Mouse (Mus musculus) ES-CJ7 (cell line): Measurements from ENCODE around the gene Rai14.

Source experiments
- DNase-seq: peaks from one replicate; pipeline ENCODE4 v3.0.0; 2011; ENCODE audit warnings: low read depth, low spot score

Gene Rai14

GRCm38 (mm10) chr15:10690219-10690618, 24.2 kb downstream of the Rai14 start:
- no peak for DNase-seq

- no peak for DNase-seq
Measured at GRCm38 (mm10) chr15:10689304-10689703, 25.1 kb downstream of the Rai14 start.

DNA sequence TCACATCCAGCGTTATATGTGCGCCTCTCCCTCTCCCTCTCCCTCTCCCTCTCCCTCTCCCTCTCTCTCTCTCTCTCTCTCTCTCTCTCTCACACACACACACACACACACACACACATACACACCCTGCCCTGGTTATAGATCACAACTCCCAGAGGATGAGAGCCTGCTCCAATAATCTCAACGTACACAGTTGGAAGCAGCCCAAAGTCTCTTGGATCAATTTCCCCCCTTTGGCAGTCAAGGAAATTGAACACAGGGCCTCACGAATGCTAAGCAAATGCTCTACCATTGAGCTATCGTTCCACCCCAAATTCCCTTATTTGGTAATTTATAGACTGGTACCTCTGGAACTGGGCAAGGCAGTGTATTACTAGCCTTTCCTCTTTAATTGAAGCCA, 25.7 kb downstream of the Rai14 start:
- DNase-seq, result no peak

DNA sequence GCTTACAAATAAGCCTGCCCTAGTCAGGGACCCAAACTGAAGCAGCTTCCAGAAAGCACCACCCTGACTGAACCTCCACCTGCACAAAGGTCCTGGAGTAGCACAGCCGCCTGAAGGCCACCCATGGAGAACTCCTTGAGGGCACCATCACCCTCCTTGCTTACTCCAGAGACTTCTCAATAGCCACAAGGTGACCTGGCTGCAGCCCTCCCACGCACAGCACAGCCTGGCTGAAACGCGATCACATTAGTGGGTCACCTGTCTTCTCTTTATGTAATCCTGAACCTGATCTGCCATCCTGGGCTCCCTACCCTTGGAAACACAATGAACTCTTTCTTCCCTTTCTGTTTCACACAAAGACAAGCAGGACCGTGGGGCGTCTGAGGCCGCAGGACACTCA, 27.1 kb downstream of the Rai14 start:
- peak; percentile 80 for DNase-seq

DNA sequence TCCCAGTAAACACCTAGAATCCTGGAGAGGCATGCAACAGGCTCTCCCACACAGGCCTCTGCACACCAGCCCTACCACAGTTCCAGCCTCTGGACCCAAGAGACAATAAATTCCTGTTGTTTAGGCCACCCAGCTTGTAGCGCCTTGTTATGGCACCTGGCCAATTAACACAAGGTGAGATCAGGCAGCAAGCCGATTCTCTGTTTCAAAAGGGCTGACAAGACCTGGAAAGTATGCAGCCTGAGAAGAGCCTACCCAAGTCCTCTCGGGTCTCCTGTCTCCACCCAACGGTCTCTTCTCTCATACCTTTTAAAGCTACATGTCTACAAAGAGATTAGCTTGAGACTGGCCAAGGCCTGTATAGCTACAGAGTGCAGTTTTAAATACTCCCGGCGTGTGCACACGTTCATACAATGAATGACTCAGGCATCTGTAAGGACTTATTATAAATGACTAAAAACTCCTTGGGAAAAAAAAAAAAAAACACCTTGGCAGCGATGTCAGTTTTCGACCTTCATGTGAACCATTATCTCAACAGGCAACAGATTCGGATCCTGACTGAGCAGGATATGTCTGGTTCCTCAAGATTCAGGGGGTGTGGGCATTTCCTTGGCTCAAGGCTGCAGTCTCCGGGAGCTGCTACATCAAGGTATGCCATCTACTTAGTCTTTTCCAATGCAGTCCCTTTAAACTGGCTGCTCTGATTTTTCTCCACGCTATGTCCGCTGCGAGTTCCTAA, 28.6 kb downstream of the Rai14 start:
- peak; percentile 66 for DNase-seq

DNA sequence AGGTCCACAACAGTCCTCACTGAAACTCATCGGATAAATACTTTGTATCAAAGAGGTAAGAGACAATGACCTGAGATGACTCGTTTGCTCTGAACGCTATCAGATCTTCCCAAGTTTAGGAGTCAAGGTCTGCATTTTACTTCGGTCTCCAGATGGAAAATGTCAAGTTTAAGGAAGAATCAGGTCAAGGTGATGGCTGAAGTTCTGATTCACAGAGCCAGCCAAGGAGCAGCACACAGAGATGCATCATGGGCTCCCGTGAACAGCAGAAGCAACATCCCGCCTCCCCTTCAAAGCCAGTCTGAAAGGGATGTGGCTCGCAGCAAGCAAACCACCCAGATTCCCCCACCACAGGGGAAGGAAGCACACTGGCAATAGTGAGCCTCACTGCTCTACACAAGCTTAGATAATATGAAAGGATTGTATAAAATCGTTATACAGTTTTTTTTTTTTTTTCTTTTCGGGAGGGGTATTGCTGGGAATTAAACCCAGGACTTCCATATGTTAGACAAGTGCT, 30.7 kb downstream of the Rai14 start:
- DNase-seq, result no peak

- no peak for DNase-seq
Measured at GRCm38 (mm10) chr15:10680514-10680913, 33.9 kb downstream of the Rai14 start.

DNA sequence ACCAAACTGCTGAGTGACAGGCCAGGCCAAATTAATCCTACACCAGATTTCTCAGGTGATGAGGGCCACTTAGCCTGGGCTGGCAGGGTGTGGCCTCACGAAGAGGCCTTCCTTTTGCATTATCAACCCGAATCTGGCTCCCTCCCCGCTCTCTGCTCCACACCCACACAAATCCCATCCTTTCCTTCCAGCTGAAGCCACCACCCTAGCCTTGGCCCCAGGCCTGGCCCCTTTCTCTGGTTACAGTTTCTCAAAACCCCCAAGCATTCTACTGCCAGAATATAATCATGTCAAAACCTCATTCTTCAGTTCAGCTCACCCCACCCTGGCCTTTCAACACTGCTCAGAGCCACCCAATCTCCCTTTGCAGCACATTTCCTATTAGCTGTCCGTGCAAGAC, 34.9 kb downstream of the Rai14 start:
- DNase-seq, result peak; percentile 73

DNA sequence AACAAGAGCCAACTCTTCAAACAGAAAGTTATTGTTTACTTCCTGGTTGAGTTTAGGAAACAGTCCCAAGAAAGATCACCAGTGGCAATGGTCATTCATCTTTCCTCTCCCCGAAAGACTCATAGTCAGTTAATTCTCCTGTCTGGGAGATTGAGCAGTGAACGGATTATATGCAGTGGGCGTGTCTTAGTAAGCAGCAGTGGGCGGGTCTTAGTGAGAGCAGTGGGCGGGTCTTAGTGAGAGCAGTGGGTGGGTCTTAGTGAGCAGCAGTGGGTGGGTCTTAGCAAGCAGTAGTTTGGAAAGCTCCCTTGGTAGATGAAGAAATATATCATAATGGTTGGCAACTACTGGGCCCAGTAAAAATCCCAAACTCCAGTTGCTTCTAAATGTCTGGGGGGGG, 38.6 kb downstream of the Rai14 start:
- peak; percentile 82 for DNase-seq

DNA sequence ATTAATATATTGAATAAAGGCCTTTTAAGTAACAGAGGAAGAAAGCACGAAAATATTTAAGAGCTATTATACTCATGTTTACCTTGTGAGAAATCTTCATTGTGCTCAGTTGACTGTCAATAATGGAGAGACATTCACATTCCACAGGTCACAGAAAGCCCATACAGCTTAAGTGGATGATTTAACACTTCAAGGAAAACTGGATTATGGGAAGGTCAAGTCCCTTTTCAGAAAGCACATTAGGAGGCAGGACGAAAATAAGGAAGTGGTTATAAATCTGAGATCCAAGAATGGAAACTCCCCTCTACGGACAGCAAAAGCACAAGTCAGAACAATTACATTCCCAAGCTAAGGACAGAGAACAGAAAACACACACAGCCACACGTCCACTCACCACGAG, 41.5 kb downstream of the Rai14 start:
- no peak for DNase-seq

- no peak for DNase-seq
Measured at GRCm38 (mm10) chr15:10671868-10672267, 42.6 kb downstream of the Rai14 start.

GRCm38 (mm10) chr15:10670107-10670506, 44.3 kb downstream of the Rai14 start:
- DNase-seq, result no peak

DNA sequence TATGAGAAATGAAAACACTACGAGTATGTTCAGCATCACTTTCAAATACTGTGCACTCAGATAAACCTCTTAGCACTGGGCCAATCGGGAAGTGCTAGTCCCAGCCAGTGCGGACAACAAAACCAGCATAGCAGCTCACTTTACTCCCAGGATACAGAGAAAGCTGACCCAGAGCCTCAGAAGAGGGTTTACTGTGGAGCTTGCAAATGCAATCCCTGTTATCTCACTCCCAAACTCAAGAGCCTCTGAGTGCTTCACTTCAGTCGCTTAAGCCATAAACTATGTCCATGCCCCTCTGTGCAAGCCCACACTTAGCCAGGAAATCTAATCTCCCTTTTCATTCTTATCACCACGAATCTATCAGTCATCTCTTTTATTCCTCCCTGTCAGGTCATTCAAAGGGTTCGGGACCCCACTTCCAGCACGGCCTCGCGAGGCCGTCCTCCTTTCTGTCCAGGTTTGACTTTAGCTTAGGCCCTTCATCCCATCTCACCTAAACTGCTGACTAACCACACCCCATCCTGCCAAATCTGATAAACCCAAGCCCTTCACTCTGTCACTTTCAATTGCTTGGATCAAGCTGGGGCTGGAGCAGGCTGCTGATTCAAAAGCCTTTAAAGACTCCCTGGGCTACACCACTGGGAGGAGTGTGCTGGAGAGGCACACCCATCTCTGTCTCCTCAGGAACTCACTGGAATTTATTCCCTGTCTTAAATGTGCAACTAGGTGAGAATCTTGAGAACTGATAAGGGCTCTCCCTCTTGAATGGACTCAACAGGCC, 46.1 kb downstream of the Rai14 start:
- peak; percentile 82 for DNase-seq

DNA sequence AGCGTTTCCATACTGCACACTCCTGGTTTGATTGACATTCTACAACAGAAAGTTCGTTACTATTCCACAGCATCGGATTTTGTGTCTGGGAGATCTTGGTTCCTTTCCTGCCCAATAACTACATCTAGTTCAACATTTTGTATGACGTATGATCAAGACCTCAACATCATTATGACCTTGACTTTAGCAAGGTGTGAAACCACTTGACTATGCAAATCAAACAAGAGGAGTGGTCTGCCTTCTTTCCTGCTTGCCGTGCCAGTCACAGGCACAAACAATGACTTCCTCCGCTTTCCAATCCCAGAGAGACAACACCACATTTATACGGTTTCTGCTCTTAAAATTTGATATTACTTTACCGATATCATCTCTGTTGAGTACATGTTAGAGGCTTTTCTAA, 48.6 kb downstream of the Rai14 start:
- peak; percentile 72 for DNase-seq

GRCm38 (mm10) chr15:10664529-10664898, 49.9 kb downstream of the Rai14 start:
- DNase-seq, result no peak

- DNase-seq, result no peak
Measured at GRCm38 (mm10) chr15:10663793-10664528, 50.5 kb downstream of the Rai14 start.

GRCm38 (mm10) chr15:10661961-10662606, 52.3 kb downstream of the Rai14 start:
- DNase-seq, result peak; percentile 70

- DNase-seq, result no peak
Measured at GRCm38 (mm10) chr15:10658803-10659202, 55.6 kb downstream of the Rai14 start.

DNA sequence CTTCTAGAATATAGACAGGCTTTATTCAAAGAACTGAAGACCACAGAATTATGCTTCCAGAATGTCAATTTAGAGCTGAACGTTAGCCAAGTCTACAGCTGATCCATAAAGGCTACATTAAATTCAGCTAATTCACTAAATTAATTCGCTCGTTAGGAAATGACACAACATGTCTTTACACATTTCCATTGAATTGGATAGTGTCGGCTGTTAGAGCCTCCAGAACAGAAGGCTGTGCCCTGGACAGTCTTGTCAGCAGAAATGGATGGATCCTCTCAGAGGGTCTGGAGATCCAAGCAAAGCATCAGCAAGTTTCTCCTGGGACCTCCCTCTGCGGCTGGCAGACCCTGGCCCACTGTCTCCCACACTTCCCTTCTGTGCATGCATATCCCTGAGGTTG, 58.3 kb downstream of the Rai14 start:
- DNase-seq, result no peak

GRCm38 (mm10) chr15:10655151-10655905, 59.1 kb downstream of the Rai14 start:
- no peak for DNase-seq

- no peak for DNase-seq
Measured at GRCm38 (mm10) chr15:10654696-10655095, 59.7 kb downstream of the Rai14 start.
